Mouse (Mus musculus) heart, postnatal 0 days (tissue): ENCODE measurements around the gene Chaf1a. TPM values are rescaled to one million over a fixed set of nuclear protein-coding genes. Genes with fewer than 3 reads are reported as not detected.

Experiments used
- ATAC-seq: fragments of 200-750 bp; cut with Nextera tagmentation; 2 replicates; pipeline ENCODE4 v1.8.0; 2017; ENCODE audit warnings: low read depth, moderate number of reproducible peaks, moderate library complexity; ENCODE audit not compliant: insufficient read depth
- DNase-seq: peaks from one replicate; pipeline ENCODE4 v3.0.0-alpha.2; 2016; ENCODE audit warnings: low spot score
- H3K27ac ChIP-seq: fragments of 300-500 bp; sonication (generic); 2 replicates; pipeline ENCODE4 v1.5.1; 2014; ENCODE audit warnings: low read depth, mild to moderate bottlenecking
- H3K27me3 ChIP-seq: fragments of 300-500 bp; sonication (generic); 2 replicates; pipeline ENCODE4 v1.6.1; 2014; ENCODE audit warnings: low read length, mixed read lengths; ENCODE audit not compliant: control insufficient read depth, insufficient read depth
- H3K36me3 ChIP-seq: fragments of 300-500 bp; sonication (generic); replicated peaks from 2 replicates; pipeline ENCODE4 v1.6.1; 2014; ENCODE audit warnings: low read length, mixed read lengths; ENCODE audit not compliant: control insufficient read depth, insufficient read depth
- H3K4me1 ChIP-seq: fragments of 300-500 bp; sonication (generic); 2 replicates; pipeline ENCODE4 v1.6.1; 2014; ENCODE audit warnings: antibody characterized with exemption; ENCODE audit not compliant: control insufficient read depth, insufficient read depth
- H3K4me2 ChIP-seq: fragments of 300-500 bp; sonication (generic); 2 replicates; pipeline ENCODE4 v1.6.1; 2014; ENCODE audit warnings: low read depth, mild to moderate bottlenecking, low read length, moderate library complexity
- H3K4me3 ChIP-seq: fragments of 300-500 bp; sonication (generic); 2 replicates; pipeline ENCODE4 v1.5.1; 2014; ENCODE audit warnings: low read depth, low read length
- H3K9ac ChIP-seq: fragments of 300-500 bp; sonication (generic); replicated peaks from 2 replicates; pipeline ENCODE4 v1.6.1; 2014; ENCODE audit warnings: low read depth, low read length, mixed read lengths
- H3K9me3 ChIP-seq: fragments of 300-500 bp; sonication (generic); replicated peaks from 2 replicates; pipeline ENCODE4 v1.6.1; 2016; ENCODE audit warnings: low read length; ENCODE audit not compliant: control insufficient read depth
- CTCF ChIP-seq: IDR thresholded peaks from 2 replicates; pipeline ENCODE4 v1.5.1; 2016; ENCODE audit warnings: antibody characterized with exemption, control low read depth, low read depth
- EP300 ChIP-seq: IDR thresholded peaks from 2 replicates; pipeline ENCODE4 v1.6.1; 2016; ENCODE audit warnings: antibody characterized with exemption, low read depth
- WGBS: fragments of 180-500 bp; shearing (Covaris S2); extraction: QIAGEN DNeasy Blood & Tissue Kit; methylation state at CpG from one replicate; pipeline ENCODE4 v1.1.7; 2014; 5-methylcytosine and 5-hydroxymethylcytosine counted together
- polyA plus RNA-seq: library from polyadenylated mRNA; unstranded; fragments of >200 nt; fragmentation: Nextera tagmentation; extraction: Ambion mirVana; gene quantifications from 2 replicates; pipeline ENCODE4 v1.2.1, GENCODE M21; 2015
- total RNA-seq: library from RNA; depleted of rRNA; stranded (reverse); fragments of >200 nt; gene quantifications from 2 replicates; pipeline ENCODE4 v1.2.3, GENCODE M21; 2014; ENCODE audit warnings: low replicate concordance

Chaf1a gene
- total and polyA plus RNA-seq, 2 experiments from 2014 or later, result 2.8 to 2.9 TPM

- Histone ChIP-seq H3K36me3 (peaks cover 9% of the 10 kb centered on the region), H3K27me3 (no peaks in the 10 kb centered on the region), H3K4me2 (no peak overlapping the region), H3K9me3 (no peaks in the 10 kb centered on the region), H3K4me1 (peaks cover 16% of the 10 kb centered on the region), H3K9ac (no peak overlapping the region), H3K27ac (no peak overlapping the region), H3K4me3 (no peak overlapping the region)
- TF ChIP-seq CTCF (no peak), EP300 (no peak)
- ATAC-seq, result no peak
- WGBS, result 50% methylated on average over 10 of the region's 10 CpGs
- DNase-seq, result no peak
These were observed 33.3 kb upstream of the Chaf1a start for GRCm38 (mm10) chr17:56006956-56007355.

DNA sequence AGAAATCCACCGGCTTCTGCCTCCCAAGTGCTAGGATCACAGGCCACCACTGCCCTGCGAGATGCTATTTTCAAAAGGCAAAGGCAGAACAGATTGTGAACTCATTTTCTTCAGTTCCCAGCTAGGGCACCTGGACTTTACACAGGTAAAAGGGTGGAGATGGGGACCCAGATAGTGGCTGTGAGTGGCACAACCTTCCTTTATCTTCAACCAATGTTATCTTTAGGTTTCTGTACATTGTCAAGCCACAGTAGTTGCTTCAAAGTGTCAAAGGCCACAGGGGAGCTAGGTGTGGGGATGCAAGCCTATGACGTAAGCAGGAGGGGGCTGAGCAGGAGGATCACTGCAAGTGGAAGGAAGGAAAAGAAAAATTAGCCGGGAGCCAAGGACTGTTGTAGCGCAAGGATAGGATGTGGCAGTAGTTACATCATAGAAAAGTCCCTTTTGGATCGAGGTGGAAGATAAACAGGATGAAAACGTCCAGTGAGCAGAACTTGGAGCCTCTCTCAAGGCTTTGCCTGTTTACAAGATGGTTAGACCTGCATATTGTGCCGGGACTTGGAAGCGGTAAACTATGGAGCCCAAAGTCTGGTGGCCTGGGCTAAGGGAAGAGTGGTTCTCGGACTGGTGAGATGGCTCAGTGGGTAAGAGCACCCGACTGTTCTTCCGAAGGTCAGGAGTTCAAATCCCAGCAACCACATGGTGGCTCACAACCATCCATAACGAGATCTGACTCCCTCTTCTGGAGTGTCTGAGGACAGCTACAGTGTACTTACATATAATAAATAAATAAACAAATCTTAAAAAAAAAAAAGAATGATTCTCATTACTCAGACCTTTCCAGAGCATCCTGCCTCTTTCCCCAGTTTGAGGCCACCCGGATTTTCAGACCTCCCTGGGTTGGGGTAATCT is 32.5 kb upstream of the Chaf1a start:
- no peak overlapping the region for H3K4me3 ChIP-seq
- 24% methylated on average over 13 of the region's 14 CpGs for WGBS
- ATAC-seq (no peak; the same call in 1 of the 2 replicates), DNase-seq (peak; percentile 36)
- peaks cover 16% of the 10 kb centered on the region for H3K4me1 ChIP-seq
- no peaks in the 10 kb centered on the region for H3K9me3 ChIP-seq
- peak overlapping the region; percentile 98 for H3K4me2 ChIP-seq
- no peaks in the 10 kb centered on the region for H3K27me3 ChIP-seq
- peak overlapping the region; percentile 81 for H3K27ac ChIP-seq
- TF ChIP-seq CTCF (no peak), EP300 (no peak)
- peaks cover 16% of the 10 kb centered on the region for H3K36me3 ChIP-seq
- H3K9ac ChIP-seq, result no peak overlapping the region

GRCm38 (mm10) chr17:56008356-56009087 is 31.7 kb upstream of the Chaf1a start:
- Histone ChIP-seq H3K4me1 (peaks cover 16% of the 10 kb centered on the region), H3K36me3 (peaks cover 21% of the 10 kb centered on the region), H3K27ac (peak overlapping the region; percentile 81), H3K27me3 (no peaks in the 10 kb centered on the region), H3K4me2 (peak overlapping the region; percentile 98), H3K9me3 (no peaks in the 10 kb centered on the region), H3K4me3 (peak overlapping the region; percentile 91), H3K9ac (peak overlapping the region; percentile 60)
- WGBS, result 2% methylated on average over 21 of the region's 21 CpGs
- no peak for TF ChIP-seq EP300
- no peak for TF ChIP-seq CTCF
- ATAC-seq (peak; percentile 92), DNase-seq (peak; percentile 95)

DNA sequence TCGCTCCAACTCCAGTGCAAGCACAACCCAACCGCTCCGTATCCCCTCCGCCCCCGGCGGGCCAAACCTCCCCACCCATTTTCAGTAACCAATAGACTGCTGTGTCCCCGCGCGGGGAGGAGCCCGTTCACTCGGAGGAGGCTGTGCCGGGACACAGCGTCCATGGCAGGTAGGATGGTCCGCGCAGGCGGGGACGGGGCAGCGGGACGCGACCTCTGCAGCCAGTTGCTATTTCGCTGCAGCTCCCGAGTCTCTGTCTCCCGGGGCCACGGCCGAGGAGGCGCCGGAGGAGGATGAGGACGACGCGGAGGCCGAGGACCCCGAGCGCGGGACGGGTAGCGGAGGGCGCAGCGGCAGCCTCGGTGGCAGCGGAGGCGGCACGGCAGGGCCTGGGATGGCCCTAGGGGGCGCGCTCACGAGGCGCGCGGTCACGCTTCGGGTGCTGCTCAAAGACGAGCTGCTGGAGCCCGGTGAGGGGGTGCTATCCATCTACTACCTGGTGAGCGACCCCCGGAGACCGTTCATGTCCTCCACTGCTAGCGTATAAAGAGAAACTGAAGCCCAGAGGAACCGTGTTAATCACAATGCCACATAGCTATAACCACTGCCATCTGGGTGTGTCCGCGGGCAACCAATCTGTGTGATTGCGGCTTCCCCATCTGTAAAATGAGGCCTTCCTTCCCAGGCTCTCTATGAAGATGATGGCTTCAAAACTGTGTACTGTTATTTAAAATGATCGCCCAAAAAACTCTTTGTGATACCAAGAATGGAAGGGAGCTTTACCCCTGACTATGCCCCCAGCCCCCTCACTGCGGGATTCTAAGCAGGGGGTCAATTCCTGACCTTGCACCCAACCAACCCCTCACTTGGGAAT is 30.9 kb upstream of the Chaf1a start:
- H3K27ac ChIP-seq, result peak overlapping the region; percentile 81
- TF ChIP-seq EP300 (no peak; the same call in 1 of the 2 replicates), CTCF (peak; percentile 17; the same call in 1 of the 2 replicates)
- WGBS, result 1% methylated on average over 58 of the region's 62 CpGs
- peaks cover 16% of the 10 kb centered on the region for H3K4me1 ChIP-seq
- peak overlapping the region; percentile 91 for H3K4me3 ChIP-seq
- ATAC-seq (peak; percentile 90), DNase-seq (peak; percentile 94)
- no peaks in the 10 kb centered on the region for H3K27me3 ChIP-seq
- H3K4me2 ChIP-seq, result peak overlapping the region; percentile 98
- H3K9ac ChIP-seq, result peak overlapping the region; percentile 60
- H3K9me3 ChIP-seq, result no peaks in the 10 kb centered on the region
- H3K36me3 ChIP-seq, result peaks cover 23% of the 10 kb centered on the region

DNA sequence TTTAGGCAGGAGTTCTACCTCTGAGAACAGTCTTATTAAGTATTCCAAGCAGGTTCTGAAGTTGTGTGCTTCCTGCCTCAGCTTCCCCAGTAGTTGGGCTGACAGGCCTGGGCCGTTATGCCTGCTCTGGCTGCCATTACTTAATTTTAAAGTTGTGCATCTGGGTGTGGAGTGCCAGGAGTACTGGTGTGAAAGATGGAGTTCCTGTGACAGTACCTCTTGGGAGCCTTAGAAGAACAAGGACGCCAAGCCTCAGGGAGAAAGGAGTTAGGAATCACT is 30.3 kb upstream of the Chaf1a start:
- H3K4me2 ChIP-seq, result peak overlapping the region; percentile 98
- no peaks in the 10 kb centered on the region for H3K9me3 ChIP-seq
- H3K36me3 ChIP-seq, result peaks cover 26% of the 10 kb centered on the region
- no peak for DNase-seq
- no peak for ATAC-seq
- no peak overlapping the region for H3K27ac ChIP-seq
- peaks cover 16% of the 10 kb centered on the region for H3K4me1 ChIP-seq
- H3K9ac ChIP-seq, result peak overlapping the region; percentile 60; the same call in 1 of the 2 replicates
- TF ChIP-seq CTCF, result no peak
- TF ChIP-seq EP300, result no peak
- WGBS, result 52% methylated on average over 2 of the region's 2 CpGs
- no peaks in the 10 kb centered on the region for H3K27me3 ChIP-seq
- peak overlapping the region; percentile 91 for H3K4me3 ChIP-seq
